Mouse (Mus musculus): ENCODE data around the gene Efcab9.
"Not testable (repeated sequence)": the region's sequence is repeated elsewhere in the genome, so short reads cannot be mapped to it uniquely, and the experiment has no call there.

Efcab9 gene

DNA sequence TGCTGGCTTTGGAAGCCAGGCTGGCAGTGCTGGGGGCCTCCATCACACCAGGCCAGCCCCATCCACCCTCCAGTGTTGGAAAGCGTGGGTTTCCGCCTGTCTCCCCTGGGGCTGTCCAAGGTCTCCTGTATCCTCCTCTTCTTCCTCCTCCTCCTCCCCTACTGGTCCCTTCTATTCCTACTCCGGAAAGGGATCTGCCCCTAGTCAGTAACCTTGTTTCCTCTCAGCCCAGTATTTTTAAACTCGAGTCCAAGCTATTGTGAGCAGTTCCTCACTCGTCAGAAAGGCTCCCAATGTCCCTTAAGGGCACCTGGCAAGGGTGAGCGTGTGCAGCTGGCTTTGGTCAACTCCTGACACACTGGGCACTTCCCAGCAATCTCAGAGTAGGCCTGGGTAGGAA is 6.6 kb upstream of the Efcab9 start:
- no peak for DNase-seq (ENCODE audit: low spot score)

DNA sequence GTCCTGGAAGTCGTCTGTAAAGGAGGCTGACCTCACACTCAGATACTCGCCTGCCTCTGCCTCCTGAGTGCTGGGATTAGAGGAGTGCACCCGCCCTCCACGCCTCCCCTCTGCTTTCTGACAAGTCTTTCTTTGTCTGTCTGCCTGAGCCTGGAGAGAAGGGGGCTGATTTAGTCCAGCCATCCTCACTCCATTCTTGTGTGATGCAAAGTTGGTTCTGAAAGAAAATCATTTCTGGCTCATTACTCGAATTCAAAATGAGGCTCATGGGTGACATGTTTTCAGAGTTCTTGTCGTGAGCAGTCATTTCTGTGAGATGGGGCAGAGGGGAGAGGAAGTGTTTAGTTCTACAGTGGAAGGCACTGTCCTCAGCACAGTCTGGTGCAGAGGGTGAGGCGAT is 5.1 kb upstream of the Efcab9 start:
- DNase-seq (ENCODE audit: low spot score): no peak

DNA sequence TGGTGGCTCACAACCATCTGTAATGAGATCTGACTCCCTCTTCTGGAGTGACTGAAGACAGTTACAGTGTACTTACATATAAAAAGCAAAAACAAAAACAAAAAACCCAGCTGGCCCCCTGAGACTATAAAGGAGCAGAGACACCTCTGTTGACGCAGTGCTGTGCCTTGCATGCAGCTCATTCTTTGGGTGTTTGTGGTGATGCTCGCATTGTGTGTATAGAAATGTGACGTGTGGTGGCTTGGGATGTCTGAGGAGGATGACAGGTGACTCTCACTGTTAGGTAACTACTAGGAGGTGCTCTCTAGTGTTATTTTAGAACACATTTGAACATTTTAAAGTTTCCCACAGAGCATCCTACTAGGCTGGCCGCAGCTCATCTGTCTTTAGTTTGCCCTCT is 3.8 kb upstream of the Efcab9 start:
- no peak for DNase-seq (ENCODE audit: low spot score)

DNA sequence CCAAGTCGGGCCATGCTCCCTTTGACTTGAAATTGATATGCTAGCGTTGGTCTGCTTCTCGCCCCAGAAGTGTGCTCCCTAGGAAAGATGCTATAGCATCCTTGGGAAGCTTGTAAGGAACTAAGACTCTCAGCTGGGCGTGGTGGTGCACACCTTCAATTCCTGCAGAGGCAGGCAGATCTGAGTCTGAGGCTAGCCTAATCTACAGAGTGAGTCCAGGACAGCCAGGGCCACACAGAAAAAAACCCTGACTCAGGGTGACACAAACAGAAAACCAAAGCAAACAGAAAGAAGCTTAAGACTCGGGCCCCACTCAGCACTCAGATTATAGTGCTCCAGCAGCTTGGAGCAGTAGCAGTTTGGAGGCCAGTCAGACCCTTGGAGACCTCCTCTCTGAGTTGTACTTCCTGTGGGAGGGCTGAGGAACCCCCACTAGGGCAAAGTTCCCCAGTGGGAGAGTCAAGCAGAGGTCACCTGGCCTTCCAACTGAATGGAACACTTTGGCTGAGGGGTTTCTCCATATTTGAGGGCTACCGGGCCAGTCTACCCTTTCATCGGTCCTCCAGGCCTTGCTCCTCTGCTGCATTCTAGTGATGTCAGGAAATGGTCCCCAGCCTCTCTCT is 2.7 kb upstream of the Efcab9 start:
- no peak for DNase-seq (ENCODE audit: low spot score)

DNA sequence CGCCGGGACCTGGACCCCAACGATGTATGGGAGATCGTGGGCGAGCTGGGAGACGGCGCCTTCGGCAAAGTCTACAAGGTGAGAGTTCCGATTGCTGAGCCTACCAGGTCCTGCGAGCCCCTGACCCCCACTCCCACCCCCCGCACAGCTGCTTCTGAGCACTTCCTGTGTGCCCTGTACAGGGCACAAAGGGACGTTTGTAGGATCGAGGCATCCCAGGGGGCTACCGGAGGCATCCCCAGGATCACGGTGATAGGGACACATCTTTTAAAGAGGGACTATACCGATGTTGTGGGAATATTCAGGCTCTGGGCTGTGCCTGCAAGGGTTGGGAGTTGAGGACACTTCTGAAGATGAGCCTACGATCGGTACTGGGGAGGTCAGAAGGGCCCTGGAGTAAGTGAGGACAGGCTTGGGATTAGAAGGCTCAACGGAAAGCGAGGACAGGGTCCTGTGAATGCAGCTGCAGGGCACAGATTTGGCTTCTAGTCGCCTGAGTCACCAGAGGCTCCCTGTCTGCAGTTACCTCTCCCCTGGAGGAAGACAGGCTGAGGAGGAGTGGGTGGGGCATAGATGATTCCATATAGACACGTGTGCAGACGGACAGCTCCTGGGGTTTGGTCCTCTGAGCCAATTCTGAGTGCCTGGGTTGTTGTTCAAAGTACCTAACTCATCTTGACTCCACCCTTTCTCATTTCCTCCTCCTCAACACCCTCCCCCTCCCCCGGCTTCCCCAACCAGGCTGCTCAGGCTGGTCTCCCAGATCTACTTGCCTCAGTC is 1.8 kb upstream of the Efcab9 start:
- no peak for DNase-seq (ENCODE audit: low spot score)

DNA sequence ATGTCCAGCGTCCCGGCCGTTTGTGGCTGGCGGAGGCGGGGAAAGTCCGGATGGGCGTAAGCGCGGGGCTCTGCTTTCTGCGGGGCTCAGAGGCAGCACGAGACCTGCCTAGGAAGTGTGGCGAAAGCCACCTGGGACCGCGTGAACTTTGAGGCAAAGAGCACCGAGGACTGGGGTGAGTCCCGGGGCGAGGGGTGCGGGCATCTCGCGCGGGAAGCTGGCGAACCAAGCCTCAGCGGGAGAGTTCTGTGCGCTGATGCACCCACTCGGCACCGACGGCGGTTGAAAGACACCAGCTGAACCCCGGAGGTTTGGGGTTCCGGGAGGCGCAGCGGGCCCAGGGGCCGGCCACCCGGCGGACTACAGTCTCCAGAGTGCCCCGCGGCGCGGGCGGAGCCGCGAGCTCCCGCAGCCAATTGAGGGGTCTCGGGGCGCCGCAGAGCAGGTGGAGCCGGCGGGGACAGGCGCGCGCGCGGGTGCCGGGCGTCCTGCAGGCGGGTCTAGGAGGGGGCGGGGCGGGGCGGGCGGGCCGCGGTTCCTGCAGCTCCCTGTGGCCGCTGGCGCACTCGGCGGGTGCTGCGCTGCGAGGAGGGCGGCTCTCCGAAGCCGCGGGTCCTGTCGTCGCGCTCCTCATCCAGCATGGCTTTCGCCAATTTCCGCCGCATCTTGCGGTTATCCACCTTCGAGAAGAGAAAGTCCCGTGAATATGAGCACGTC is 1.0 kb upstream of the Efcab9 start, which contains the start of gene Stk10:
Gene Stk10, plus strand, starts transcription at position 541 of the 717 bp plus-strand sequence.
- peak; percentile 90 for DNase-seq (ENCODE audit: low spot score)

DNA sequence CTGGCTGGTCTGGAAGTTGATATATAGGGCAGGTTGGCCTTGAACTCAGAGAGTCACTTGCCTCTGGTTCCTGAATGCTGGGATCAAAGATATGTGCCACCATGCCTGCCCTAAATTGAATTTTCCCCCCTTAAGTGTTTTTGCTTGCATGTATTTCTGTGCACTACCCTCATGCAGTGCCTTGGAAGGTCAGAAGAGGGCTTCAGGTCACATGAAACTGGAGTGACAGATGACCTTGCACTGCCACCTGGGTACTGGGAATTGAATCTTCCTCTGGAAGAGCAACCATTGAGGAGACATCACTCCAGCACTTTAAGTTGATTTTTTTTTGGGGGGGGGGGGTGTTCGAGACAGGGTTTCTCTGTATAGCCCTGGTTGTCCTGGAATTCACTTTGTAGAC is 1.7 kb downstream of the Efcab9 start:
- DNase-seq (ENCODE audit: low spot score): no peak

DNA sequence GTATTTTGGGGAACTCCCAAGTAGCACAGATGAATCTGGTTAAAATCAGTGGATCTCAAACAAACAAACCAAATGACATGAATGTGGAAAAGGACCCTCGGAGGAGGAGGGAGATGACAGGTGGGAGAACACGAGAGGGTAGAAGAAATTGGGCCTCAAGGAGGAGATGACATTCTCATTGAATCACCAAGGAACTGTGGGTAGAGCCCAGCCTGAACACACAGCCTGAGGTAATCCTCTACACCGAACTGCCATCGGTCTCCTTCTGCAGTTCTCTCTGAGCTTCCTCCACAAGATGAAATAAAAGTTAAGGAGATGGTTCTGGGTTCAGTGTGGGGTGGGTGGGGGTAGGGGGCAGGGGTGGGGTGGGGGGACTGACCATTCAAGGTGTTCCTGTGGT is 4.9 kb downstream of the Efcab9 start:
- DNase-seq (ENCODE audit: low spot score): no peak

DNA sequence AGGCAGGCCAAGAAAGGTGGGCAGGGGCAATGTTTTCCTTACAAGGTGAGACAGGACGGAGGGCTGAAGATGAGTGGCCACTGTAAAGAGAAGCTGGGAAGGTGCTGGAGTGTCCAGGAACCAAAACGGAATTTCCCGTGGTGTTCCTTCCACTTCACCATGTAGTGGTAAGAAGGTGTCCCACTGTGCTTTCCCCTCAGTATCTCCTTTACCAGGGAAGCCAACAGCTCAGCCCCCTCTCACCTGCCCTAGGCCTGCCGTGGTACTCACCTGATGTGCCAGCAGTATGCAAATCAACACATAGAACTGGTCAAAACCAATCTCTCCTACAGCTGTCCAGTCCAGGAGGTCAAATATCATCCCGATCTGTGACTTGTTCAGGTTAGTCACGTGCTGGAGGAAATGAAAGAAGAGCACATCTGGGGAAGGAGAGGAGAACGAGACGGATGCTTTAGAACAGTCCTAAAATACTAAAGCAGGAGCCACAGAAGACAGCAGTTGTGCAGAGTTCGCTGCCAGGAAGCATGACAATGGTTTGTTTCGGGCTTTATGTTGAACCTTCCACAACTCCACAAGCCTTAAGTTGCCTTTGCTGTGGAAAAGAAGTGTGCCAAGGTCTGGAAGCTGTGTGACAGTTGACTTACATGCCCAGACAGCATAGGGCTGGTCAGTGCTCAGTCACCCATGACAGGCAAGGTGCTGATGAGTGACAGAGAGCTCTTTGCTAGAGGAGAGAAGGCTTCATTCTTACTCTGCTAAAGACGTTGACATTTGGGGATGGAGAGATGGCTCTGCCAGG is 7.6 kb downstream of the Efcab9 start:
- no peak for DNase-seq (ENCODE audit: low spot score)

DNA sequence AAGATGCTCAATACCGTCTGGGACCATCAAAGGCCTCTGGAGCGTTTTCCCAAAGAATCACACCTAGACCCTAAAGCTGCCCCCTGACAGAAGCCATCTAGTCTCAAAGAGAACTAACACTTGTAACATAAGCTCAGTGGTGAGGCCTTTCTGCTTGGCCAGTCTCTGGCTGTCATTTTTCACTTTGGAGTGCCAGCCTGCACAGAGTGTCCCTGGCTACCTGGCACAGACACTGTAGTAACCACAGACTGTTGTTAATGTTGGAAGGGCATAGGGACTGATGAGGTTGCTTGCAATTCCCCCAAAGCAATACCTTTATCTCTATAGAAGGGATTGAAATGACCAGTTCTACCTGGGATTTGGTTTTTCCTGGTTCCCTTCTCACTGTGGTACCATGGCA is 10.6 kb downstream of the Efcab9 start:
- no peak for DNase-seq (ENCODE audit: low spot score)

DNA sequence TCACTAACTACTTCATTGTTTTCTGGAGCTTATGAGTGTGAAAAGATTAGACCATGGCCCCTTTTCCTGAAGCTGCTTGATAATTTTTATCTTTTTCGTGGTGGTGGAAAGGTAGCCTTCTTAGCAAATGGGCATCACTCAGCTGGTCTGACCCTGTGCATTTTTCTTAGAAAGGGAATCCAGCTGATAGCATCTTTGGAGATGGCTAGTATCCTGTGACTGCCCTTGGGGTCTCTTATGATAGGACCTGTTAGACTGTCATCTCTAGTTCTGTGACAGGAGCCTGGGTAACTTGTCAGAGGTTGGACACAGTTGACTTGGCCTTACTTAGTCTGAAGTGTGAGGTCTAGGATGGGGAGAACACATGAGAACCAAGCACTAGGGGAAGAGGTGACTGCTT is 12.5 kb downstream of the Efcab9 start:
- DNase-seq (ENCODE audit: low spot score): no peak

DNA sequence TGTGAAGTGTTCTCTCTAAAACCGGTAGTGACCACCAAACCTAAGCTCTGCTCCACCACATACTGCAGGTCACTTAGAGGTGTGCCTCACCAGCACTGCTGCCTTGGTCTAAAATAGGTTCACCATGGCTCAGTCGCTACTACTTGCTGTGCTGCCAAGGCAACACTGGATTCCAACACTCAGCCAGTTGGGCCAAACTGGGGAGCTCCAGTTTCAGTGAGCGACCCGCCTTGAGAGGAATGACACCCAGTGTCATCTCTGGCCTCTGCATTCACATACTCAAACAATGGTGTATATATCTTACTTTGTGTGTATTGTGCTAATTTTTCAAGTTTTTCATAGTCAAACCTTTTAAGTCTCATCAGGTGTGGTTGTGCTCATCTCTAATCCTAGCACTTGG is 13.1 kb downstream of the Efcab9 start:
- no peak for DNase-seq (ENCODE audit: low spot score)

DNA sequence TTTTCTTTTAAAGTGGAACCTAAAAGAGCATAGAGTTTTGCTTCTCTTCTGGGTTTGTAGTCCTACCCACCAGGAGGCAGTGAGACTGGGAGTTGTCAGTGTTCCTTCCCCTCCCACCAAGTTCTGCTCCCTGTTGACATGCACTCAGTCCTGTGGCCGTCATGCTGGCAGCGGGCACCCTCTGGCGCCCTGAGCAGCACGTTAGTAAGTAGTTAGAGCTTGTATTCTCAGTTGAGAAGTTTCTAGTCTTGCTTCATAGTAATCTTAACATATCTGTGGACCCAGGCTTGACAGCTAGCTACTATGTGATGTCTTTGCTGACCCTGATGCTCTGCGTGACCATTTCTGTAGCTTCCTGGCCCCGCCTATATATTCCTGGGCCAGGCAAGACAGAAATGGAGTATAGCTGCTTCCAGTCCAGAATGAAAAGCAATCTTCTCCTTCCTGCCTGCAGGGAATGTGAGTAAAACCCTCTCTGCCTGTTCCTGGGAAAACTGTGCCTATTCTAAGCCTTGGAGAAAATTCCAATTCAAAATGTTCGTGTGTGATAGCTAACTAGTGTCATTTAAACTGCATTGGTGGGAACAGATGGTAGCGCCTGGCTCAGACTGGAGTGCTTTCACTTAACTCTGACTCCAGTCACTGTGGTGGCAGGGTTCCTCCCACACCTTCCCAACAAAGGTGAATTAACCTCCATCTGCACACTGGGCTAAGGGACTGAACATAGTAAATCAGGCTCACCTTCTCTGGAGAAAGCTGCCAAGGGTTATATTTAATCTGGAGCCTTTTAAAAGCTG is 14.8 kb downstream of the Efcab9 start:
- no peak for DNase-seq (ENCODE audit: low spot score)

DNA sequence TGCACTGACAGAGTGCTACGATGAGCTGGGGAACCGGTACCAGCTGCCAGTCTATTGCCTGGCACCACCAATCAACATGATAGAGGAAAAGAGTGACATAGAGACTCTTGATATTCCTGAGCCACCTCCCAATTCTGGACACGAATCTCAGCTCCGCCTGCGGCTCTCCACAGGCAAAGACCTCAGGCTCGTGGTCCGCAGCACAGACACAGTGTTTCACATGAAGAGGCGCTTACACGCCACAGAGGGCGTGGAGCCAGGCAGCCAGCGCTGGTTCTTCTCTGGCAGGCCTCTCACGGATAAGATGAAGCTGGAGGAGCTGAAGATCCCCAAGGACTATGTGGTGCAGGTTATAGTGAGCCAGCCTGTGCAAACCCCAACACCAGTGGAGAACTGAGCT is 15.8 kb downstream of the Efcab9 start:
- no peak for DNase-seq (ENCODE audit: low spot score)

DNA sequence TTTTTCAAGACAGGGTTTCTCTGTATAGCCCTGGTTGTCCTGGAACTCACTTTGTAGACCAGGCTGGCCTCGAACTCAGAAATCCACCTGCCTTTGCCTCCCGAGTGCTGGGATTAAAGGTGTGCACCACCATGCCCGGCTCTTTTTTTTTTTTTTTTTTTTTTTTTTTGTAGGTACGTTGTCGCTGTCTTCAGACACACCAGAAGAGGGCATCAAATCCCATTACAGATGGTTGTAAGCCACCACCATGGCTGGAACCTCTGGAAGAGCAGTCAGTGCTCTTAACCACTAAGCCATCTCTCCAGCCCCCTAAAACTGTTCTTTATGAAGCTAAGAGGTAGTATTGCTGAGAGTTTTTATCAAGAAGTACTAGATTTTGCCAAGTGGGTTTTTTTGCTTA is 17.0 kb downstream of the Efcab9 start:
- DNase-seq (ENCODE audit: low spot score): not testable (repeated sequence)

DNA sequence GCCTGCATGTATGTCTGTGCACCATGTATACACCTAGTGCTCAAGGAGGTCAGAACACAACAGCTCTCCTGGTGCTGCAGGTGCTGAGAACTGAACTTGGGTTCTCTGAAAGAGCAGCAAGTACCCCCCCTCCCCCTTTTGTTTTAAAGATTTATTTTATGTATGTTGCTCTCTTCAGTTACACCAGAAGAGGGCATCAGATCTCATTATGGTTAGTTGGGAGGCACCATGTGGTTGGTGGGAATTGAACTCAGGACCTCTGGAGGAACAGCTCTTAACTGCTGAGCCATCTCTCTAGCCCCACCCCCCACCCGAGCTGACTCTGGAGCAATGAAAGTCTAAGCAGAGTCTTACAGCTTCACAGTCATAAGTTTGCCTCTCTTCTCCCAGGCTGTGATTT is 21.0 kb downstream of the Efcab9 start:
- DNase-seq (ENCODE audit: low spot score): no peak

DNA sequence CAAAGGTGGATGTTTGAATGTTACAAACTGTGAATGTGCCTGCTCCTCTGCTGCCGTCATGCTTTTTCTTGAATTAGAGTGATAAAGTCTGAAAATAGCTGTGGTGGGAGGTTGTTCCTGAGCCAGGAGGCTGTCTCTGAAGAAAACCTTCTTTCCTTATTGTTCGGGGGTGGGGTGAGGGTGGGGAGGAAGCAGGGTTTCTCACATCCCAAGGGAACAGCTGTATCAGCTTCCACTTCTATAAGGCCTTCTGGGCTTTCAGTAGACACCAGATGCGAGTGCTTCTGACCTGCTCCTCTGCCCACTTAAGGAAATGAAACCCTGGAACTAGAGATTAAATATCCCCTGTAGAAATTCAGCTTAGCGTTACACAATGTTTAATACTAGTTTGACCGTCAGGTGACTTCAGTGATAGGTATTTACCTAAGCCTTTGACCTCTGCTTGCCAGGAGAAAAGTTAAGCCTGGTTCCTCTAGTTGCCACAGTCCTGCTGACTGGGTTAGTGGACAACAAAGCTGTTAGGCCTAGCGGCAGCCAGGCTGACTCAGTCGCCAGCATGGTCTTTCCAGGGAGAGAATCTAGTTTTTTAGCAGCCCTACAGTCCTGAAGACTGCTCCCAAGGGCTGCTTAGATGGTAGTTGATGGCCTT is 26.7 kb downstream of the Efcab9 start:
- DNase-seq (ENCODE audit: low spot score): no peak

DNA sequence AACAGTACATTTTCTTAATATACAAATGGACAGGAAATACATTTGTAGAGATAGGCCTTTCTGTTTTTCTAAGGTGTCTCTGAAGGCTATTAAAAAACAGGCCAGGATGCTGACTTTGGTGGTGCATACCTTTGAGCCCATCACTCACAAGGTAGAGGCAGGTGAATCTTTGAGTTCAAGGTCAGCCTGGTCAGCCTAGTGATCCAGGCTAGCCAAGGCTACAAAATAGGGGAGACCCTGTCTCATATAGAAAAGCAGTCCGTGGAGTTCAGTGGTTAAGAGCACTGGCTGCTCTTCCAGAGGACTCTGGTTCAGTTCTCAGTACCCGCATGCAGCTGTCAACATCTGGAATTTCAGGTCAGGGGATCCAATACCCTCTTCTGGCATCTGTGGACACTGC is 28.2 kb downstream of the Efcab9 start:
- no peak for DNase-seq (ENCODE audit: low spot score)

DNA sequence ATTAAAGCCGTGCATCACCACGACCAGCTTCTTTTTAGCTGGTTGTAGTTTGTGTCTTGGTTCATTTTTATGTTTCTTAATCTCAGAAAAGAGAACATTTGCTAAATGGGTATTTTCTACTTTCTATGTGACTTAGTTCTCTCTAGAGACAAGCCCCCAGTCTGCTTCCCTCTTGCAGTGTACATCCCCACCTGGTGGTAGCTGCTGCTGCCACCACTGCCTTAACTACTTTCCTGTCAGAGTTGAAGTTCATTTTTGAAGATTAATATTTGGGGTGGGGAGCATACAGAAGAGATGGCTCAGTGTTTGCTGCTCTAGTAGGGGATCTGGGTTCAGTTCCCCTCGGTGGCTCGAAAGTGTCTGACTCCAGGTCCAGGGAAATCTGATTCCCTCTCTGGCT is 31.9 kb downstream of the Efcab9 start:
- no peak for DNase-seq (ENCODE audit: low spot score)

DNA sequence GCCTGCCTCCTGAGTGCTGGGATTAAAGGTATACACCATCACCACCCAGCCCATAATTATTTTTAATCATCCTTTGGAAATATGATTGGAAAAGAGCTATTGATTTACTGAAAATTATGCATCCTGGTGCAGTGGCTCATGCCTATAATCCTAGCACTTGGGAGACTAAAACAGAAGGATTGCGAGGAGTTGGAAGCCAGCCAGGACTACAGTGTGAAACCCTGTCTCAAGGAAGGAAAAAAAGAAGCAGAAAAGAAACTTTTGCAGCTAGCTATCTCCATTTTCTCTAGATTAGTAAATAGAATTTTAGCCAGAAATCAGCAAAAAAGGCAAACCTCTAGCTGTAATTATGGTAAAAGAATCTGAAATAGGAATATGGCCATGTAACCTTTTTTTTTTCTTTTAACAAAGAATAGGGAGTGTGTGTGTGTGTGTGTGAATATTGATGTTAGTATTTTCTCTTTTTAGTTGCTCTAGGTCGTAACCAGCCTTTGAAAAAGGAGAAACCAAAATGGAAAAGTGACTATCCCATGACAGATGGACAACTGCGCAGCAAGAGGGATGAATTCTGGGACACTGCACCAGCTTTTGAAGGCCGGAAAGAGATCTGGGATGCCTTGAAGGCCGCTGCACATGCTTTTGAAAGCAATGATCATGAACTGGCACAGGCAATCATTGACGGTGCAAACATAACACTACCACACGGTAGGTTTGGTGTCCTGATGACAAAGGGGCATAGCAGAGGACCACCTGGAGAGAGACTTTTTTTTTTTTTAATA is 32.9 kb downstream of the Efcab9 start:
- DNase-seq (ENCODE audit: low spot score): peak; percentile 31
